Mouse (Mus musculus) cerebellum, adult 9-11 months (tissue): Measurements from ENCODE around the gene Usp48.

ENCODE experiments used
- DNase-seq: peaks from one replicate; pipeline ENCODE4 v3.0.0; 2022

Usp48 gene

GRCm38 (mm10) chr4:137610256-137610655 is 16.7 kb downstream of the Usp48 start:
- DNase-seq, result no peak

- DNase-seq, result no peak
Observed at GRCm38 (mm10) chr4:137622847-137623246, 29.3 kb downstream of the Usp48 start.

- no peak for DNase-seq
Observed at GRCm38 (mm10) chr4:137627476-137628235, 34.1 kb downstream of the Usp48 start.

- DNase-seq, result no peak
Observed at GRCm38 (mm10) chr4:137628400-137628799, 34.8 kb downstream of the Usp48 start.

- no peak for DNase-seq
Observed at GRCm38 (mm10) chr4:137629354-137629753, 35.8 kb downstream of the Usp48 start.

GRCm38 (mm10) chr4:137630153-137630552 is 36.6 kb downstream of the Usp48 start:
- DNase-seq, result no peak

GRCm38 (mm10) chr4:137631596-137631995 is 38.0 kb downstream of the Usp48 start:
- DNase-seq, result no peak

GRCm38 (mm10) chr4:137633394-137633793 is 39.8 kb downstream of the Usp48 start:
- DNase-seq, result no peak

- no peak for DNase-seq
Observed at GRCm38 (mm10) chr4:137636597-137636996, 43.0 kb downstream of the Usp48 start.

- no peak for DNase-seq
Observed at GRCm38 (mm10) chr4:137641556-137641955, 48.0 kb downstream of the Usp48 start.

- no peak for DNase-seq
Observed at GRCm38 (mm10) chr4:137642101-137642500, 48.5 kb downstream of the Usp48 start.

GRCm38 (mm10) chr4:137643459-137643858 is 49.9 kb downstream of the Usp48 start:
- no peak for DNase-seq

- no peak for DNase-seq
Observed at GRCm38 (mm10) chr4:137646262-137646661, 52.7 kb downstream of the Usp48 start.

GRCm38 (mm10) chr4:137647648-137648047 is 54.1 kb downstream of the Usp48 start:
- no peak for DNase-seq

- no peak for DNase-seq
Observed at GRCm38 (mm10) chr4:137648230-137648629, 54.7 kb downstream of the Usp48 start.

- no peak for DNase-seq
Observed at GRCm38 (mm10) chr4:137650912-137651311, 57.4 kb downstream of the Usp48 start.

GRCm38 (mm10) chr4:137652835-137653346 is 59.3 kb downstream of the Usp48 start:
- no peak for DNase-seq

- DNase-seq, result no peak
Observed at GRCm38 (mm10) chr4:137655241-137656031, 61.9 kb downstream of the Usp48 start.

GRCm38 (mm10) chr4:137657674-137658073 is 64.1 kb downstream of the Usp48 start:
- DNase-seq, result no peak

- DNase-seq, result no peak
Observed at GRCm38 (mm10) chr4:137659541-137659940, 66.0 kb downstream of the Usp48 start.

- peak; percentile 64 for DNase-seq
Observed at GRCm38 (mm10) chr4:137660364-137661077, 67.0 kb downstream of the Usp48 start.

GRCm38 (mm10) chr4:137661078-137661450 is 67.5 kb downstream of the Usp48 start:
- DNase-seq, result no peak

GRCm38 (mm10) chr4:137661547-137661946 is 68.0 kb downstream of the Usp48 start:
- DNase-seq, result peak; percentile 82
